Mouse (Mus musculus): Measurements from ENCODE around the gene Katnal1.

- no peak for TF ChIP-seq GATA1 (IDR thresholded peaks at IDR 0.05; ENCODE audit: low read length)
- TF ChIP-seq TAL1 (IDR thresholded peaks at IDR 0.05; ENCODE audit: low read length): no peak
These were observed 20.9 kb upstream of the Katnal1 start for GRCm38 (mm10) chr5:148950064-148950463.

Data from erythroblast, embryonic 14.5 days (primary cell).